Mouse (Mus musculus): Measurements from ENCODE around the gene Lix1l.
A peak's percentile ranks its signal among the peaks of the same experiment; 100 is the strongest.
"Not testable (repeated sequence)": the region's sequence is repeated elsewhere in the genome, so short reads cannot be mapped to it uniquely, and the experiment has no call there.

Gene Lix1l

DNA sequence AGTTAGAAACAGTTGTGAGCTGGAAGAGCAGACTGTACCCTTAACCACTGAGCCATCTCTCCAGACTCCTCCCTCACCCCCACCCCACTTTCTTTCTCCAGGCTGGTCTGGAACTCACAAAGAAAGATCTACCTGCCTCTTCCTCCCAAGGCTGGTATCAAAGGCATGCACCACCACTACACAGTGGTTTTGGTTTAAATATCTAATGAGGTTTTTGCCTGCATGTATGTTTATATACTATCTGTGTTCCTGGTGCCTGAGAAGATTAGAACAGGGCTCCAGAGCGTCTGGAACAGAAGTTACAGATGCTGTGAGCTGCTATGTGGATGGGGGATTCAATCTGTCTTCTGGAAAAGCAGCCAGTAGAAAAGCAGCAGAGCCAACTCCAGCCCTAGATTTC is 33.1 kb downstream of the Lix1l start:
- DNase-seq (ENCODE audit: low spot score), result no peak

DNA sequence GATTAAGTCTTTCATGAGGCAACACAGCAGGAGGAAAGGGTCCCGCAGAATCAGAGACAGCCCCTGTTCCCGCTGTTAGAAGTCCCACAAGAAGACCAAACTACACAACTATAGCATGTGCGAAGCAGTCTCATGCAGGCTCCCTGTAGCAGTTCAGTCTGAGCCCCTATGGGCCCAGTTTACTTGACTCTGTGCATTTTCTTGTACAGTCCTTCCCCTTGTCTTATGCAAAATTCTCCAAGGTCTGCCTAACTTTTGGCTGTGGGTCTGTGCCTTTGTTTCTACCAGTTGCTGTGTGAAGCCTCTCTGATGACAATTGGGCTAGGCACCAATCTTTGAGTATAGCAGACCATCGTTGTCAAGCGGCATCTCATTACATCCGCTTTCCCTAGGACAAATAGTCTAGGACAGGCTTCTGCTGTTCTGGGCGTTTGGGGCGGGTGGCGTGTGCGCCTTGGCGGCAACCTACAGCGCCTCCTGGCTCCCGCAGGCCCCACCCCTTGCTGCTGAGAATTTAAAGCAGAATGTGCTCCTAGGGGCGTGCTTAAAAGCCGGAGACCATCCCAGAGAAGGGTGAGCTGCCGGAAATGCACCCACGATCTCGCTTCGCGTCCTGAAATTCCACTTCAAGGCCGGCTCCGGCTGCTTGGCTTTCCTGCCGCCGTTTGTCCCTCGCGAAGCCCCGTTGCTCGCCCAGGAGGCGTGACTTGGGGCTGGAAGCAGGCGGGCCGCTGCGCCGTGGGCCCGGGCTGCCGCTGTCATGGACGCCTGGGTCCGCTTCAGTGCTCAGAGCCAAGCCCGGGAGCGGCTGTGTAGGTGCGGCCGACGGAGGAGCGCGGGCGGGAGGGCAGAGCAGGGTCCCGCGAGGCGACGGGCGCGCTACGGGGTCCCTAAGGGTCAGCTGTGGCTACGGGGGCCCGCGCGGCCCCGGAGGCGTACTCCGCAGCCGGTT is 34.3 kb downstream of the Lix1l start, which contains the start of the genes Pex11b and Gm42957:
TSS of gene Pex11b (plus strand) at position 449 of the 952 bp plus-strand sequence.
TSS of gene Gm42957 (plus strand) at position 547 of the 952 bp plus-strand sequence.
- peak; percentile 88 for DNase-seq (ENCODE audit: low spot score)

GRCm38 (mm10) chr3:96635906-96636305 is 35.0 kb downstream of the Lix1l start:
- no peak for DNase-seq (ENCODE audit: low spot score)

GRCm38 (mm10) chr3:96636448-96636847 is 35.5 kb downstream of the Lix1l start:
- no peak for DNase-seq (ENCODE audit: low spot score)

- DNase-seq (ENCODE audit: low spot score), result peak; percentile 29
Observed at GRCm38 (mm10) chr3:96639219-96639618, 38.3 kb downstream of the Lix1l start.

GRCm38 (mm10) chr3:96645018-96645649 is 44.2 kb downstream of the Lix1l start, which contains the start of gene Itga10:
Itga10 (plus strand) TSS chr3:96645584.
- peak; percentile 6 for DNase-seq (ENCODE audit: low spot score)

DNA sequence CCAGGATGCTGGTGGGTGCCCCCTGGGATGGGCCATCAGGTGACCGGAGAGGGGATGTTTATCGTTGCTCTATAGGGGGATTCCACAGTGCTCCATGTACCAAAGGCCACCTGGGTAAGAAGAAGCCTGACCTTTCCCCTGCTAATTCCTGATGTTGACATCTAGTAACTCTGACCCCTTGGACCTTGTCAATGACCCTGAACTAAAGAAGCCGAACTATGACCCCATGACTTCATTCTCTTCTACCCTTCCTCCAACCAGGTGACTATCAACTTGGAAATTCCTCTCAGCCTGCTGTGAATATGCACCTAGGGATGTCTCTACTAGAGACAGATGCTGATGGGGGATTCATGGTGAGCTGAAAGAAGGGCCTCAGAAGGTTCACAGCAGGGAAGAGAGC is 46.4 kb downstream of the Lix1l start:
- DNase-seq (ENCODE audit: low spot score), result peak; percentile 46

GRCm38 (mm10) chr3:96660901-96661300 is 60.0 kb downstream of the Lix1l start:
- DNase-seq (ENCODE audit: low spot score), result no peak

DNA sequence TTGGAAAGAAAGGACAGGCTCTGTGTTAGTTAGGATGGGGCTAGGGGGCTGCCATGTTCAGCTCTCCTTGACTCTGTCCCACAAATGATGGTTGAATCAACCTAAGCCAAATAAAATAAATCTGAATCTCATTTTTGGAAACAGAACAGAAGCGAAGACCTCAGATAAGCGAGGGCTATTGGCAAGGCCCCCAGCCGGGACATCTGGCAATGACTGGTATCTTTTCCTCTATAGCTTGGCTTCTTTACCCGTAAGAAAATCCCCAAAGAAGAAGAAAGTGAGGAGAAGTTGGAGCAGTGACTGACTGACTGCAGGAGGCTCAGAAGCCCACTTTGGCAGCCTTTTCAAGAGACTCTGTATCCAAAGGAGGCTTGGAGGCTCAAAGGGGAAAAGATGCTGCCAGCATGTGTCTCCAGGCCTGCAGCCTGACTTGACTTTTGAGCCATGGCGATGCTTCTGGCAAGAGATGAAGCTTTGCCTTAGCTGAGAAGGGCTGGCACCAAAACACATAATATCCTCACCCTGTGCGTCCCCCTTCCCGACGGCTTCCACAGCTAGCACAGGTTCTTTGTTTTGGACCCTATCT is 61.9 kb downstream of the Lix1l start:
- no peak for DNase-seq (ENCODE audit: low spot score)

- peak; percentile 62 for DNase-seq (ENCODE audit: low spot score)
Observed at GRCm38 (mm10) chr3:96663432-96664239, 62.7 kb downstream of the Lix1l start.

DNA sequence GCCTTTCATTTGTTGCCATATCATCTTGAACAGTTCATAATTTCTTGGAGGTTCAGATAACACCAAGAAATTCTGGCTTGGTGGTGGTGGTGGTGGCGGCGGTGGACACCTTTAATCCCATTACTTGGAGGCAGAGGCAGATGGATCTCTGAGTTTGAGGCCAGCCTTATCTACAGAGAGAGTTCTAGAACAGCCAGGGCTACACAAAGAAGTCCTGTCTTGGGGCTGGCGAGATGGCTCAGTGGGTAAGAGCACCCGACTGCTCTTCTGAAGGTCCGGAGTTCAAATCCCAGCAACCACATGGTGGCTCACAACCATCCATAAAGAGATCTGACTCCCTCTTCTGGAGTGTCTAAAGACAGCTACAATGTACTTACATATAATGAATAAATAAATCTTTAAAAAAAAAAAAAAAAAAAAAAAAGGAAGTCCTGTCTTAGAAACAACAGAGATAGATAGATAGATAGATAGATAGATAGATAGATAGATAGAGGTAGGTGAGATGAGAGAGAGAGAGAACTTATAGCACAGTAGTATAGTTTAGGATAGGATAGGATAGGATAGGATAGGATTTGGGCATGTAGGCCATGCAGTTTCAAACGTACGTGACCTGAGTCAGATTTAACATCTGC is 64.9 kb downstream of the Lix1l start:
- not testable (repeated sequence) for DNase-seq (ENCODE audit: low spot score)

- no peak for DNase-seq (ENCODE audit: low spot score)
Observed at GRCm38 (mm10) chr3:96666916-96667315, 66.0 kb downstream of the Lix1l start.

- no peak for DNase-seq (ENCODE audit: low spot score)
Observed at GRCm38 (mm10) chr3:96667316-96667715, 66.4 kb downstream of the Lix1l start.

DNA sequence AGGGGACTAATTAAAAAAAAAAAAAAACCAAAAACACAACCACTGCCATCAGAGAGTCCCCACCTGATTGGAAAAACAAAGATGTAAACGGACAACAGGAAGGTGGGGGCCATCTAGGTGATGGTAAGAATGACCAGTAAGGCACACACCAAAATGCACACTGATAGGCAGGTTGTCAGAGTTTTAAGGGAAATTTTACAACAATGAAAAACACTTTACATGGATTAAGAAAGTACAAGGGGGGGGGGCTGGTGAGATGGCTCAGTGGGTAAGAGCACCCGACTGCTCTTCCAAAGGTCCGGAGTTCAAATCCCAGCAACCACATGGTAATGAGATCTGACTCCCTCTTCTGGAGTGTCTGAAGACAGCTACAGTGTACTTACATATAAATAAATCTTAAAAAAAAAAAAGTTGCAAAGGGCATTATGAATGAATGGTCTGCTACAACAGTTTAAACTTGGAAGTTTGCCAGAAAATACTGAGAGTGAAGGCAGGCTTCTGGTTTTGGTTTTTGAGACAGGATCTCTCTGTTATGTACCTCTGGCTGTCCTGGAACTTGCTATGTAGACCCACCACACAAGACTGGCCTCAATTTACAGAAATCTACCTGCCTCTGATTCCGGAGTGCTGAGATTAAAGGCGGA is 67.6 kb downstream of the Lix1l start:
- no peak for DNase-seq (ENCODE audit: low spot score)

GRCm38 (mm10) chr3:96669727-96670468 is 68.9 kb downstream of the Lix1l start, which contains the start of gene Ankrd35:
Ankrd35 (plus strand) TSS chr3:96670131.
- DNase-seq (ENCODE audit: low spot score), result peak; percentile 84

DNA sequence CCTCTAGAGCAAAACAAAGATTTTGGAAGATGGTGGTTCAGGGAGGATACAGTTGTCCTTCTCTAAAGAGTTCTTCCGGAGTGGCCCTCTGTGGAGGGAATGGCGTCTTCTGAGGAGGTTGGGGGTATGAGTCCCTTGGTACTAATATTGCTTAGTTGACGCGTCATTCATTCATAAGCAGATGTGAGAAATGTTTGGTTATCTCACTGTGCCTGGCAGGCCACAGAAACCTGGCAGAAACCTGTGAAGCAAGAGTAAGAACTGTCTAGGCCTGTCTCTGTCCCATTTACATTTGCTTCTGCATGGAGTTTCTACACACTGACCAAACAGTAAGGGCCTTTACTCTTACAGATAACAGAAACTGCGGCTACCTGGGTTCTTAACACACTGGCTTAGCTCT is 70.6 kb downstream of the Lix1l start:
- no peak for DNase-seq (ENCODE audit: low spot score)

GRCm38 (mm10) chr3:96673514-96673913 is 72.6 kb downstream of the Lix1l start:
- DNase-seq (ENCODE audit: low spot score), result no peak

DNA sequence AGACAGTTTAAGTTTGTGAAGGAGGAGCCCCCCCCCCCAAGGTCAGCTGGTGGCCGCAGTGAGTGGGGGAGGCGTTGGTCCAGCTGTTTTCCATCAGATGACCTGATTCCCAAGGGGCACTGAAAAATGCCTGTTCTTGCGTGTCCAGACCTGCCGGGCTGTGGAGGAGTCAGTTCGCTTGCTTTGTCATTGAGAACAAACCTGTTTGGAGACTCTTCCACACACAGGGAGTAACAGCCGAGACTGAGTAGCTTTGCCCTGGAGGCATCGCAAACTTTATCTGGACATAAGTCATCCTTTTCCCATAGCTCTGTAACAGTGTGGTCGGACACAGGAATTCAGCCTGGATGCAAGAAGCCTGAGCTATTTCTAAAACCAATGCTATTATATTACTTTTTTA is 73.5 kb downstream of the Lix1l start:
- no peak for DNase-seq (ENCODE audit: low spot score)

- DNase-seq (ENCODE audit: low spot score), result no peak
Observed at GRCm38 (mm10) chr3:96675171-96675570, 74.2 kb downstream of the Lix1l start.

- no peak for DNase-seq (ENCODE audit: low spot score)
Observed at GRCm38 (mm10) chr3:96675690-96676089, 74.7 kb downstream of the Lix1l start.
